In the genomic region with DNA sequence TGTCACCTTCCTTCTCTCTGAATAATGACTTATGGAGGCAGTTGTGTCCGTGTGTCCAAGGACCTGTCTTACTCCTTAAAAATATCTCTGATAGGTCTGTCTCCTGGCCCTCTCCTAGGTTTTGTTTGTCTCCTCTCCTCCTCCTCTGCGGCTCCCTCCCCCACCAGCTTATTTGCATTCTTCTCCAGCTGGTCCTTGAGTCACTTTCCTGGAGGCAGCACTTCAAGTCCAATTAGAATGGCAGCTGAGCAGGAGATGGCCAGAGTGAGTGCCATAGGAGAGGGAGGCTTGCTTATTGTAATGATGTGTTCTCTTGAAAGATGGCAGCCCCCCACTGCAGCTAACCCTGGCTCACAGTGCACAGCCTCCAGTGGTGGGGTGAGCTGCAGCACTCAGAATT, we compare ENCODE assay signal across 7 mouse cellular contexts. TPM values are rescaled to one million over a fixed set of nuclear protein-coding genes. Genes with fewer than 3 reads are reported as not detected.
DNase-seq lines count a peak whose midpoint lies in the region; ATAC-seq and TF ChIP-seq lines count a peak whose summit lies in the region.

No protein-coding gene starts in this region.

- DNase-seq in cerebellum, adult 11-12 months: peak; percentile 79
- DNase-seq in embryo, embryonic 11 days: peak; percentile 57
- DNase-seq in layer of hippocampus, adult 2 months (ENCODE audit: low spot score in 2 of 2): peak; percentile 43 to 75
- DNase-seq in lung, postnatal 4 days: peak; percentile 52 to 69
- no peak for DNase-seq in thymus, postnatal 10 days (ENCODE audit: low spot score in 2 of 2)
- DNase-seq in urinary bladder, postnatal 14 days (ENCODE audit: low spot score): no peak

- peak overlapping the region; percentile 82 for H3K27ac ChIP-seq in layer of hippocampus, adult 2 months

- peak; percentile 30; the same call in 1 of the 2 replicates for TF ChIP-seq CTCF in layer of hippocampus, adult 2 months (conservative IDR thresholded peaks at IDR 0.05)

- no peak overlapping the region for H3K4me3 ChIP-seq in layer of hippocampus, adult 2 months

- ATAC-seq in erythroid progenitor cell, adult 5-6 weeks (replicated peaks; ENCODE audit: low FRiP score, poor library complexity, severe bottlenecking): no peak

RNA-seq across cellular contexts. Expression of a gene that starts 54.4 kb away (rescaled TPM):
- 10 to 100 TPM; 26.4 to 28.8 TPM for total RNA-seq in layer of hippocampus, adult 2 months (2021)
- 73.9 and 109 TPM in 2 replicates for total RNA-seq in erythroid progenitor cell, adult 5-6 weeks (2015; ENCODE audit: low replicate concordance)
- total RNA-seq in erythroid progenitor cell, adult 5-6 weeks (2017; ENCODE audit: low replicate concordance): 71.8 and 72.6 TPM in 2 replicates

Comparison
In these comparisons a context has a peak if more than half of its experiments do, and no peak if none do; other contexts are left out.
1. DNase-seq: peak in cerebellum, adult 11-12 months (single experiment), embryo, embryonic 11 days (single experiment), layer of hippocampus, adult 2 months (2 of 2) and lung, postnatal 4 days (2 of 2); none in thymus, postnatal 10 days (0 of 2) and urinary bladder, postnatal 14 days (single experiment).